Mouse (Mus musculus) lung, postnatal 0 days (tissue): ENCODE results near the gene Pcbp4. TPM values are rescaled to one million over a fixed set of nuclear protein-coding genes. Genes with fewer than 3 reads are reported as not detected.
"Not testable (repeated sequence)": the region's sequence is repeated elsewhere in the genome, so short reads cannot be mapped to it uniquely, and the experiment has no call there.

Experiments
- ATAC-seq: fragments of 200-750 bp; cut with Nextera tagmentation; 2 replicates; pipeline ENCODE4 v1.8.0; 2017; ENCODE audit warnings: moderate library complexity
- DNase-seq: peaks from one replicate; pipeline ENCODE4 v3.0.0-alpha.2; 2016; ENCODE audit warnings: low spot score
- H3K27ac ChIP-seq: fragments of 300-500 bp; sonication (generic); 2 replicates; pipeline ENCODE4 v1.5.1; 2014; ENCODE audit warnings: antibody characterized with exemption, mild to moderate bottlenecking, low read length, mixed read lengths
- H3K27me3 ChIP-seq: fragments of 300-500 bp; sonication (generic); replicated peaks from 2 replicates; pipeline ENCODE4 v1.6.1; 2014; ENCODE audit warnings: low read length, mixed read lengths; ENCODE audit not compliant: insufficient read depth
- H3K36me3 ChIP-seq: fragments of 300-500 bp; sonication (generic); 2 replicates; pipeline ENCODE4 v1.6.1; 2014; ENCODE audit warnings: low read length, mixed read lengths; ENCODE audit not compliant: insufficient read depth
- H3K4me1 ChIP-seq: fragments of 300-500 bp; sonication (generic); 2 replicates; pipeline ENCODE4 v1.6.1; 2014; ENCODE audit warnings: antibody characterized with exemption, low read depth, low read length, mixed read lengths; ENCODE audit not compliant: insufficient read depth
- H3K4me2 ChIP-seq: fragments of 300-500 bp; sonication (generic); replicated peaks from 2 replicates; pipeline ENCODE4 v1.6.1; 2014; ENCODE audit warnings: low read depth, mild to moderate bottlenecking, low read length, moderate library complexity, mixed read lengths
- H3K4me3 ChIP-seq: fragments of 300-500 bp; sonication (generic); 2 replicates; pipeline ENCODE4 v1.5.1; 2014; ENCODE audit warnings: low read depth, low read length
- H3K9ac ChIP-seq: fragments of 300-500 bp; sonication (generic); replicated peaks from 2 replicates; pipeline ENCODE4 v1.6.1; 2014; ENCODE audit warnings: low read depth, mild to moderate bottlenecking
- H3K9me3 ChIP-seq: fragments of 300-500 bp; sonication (generic); 2 replicates; pipeline ENCODE4 v1.6.1; 2016; ENCODE audit warnings: low read length, mixed read lengths
- CTCF ChIP-seq: IDR thresholded peaks from 2 replicates; pipeline ENCODE4 v1.5.1; 2016; ENCODE audit warnings: antibody characterized with exemption, mild to moderate bottlenecking
- EP300 ChIP-seq: IDR thresholded peaks from 2 replicates; pipeline ENCODE4 v1.6.1; 2016; ENCODE audit warnings: antibody characterized with exemption, mild to moderate bottlenecking, control low read depth
- WGBS: fragments of 180-500 bp; shearing (Covaris S2); extraction: QIAGEN DNeasy Blood & Tissue Kit; methylation state at CpG from one replicate; pipeline ENCODE4 v1.1.7; 2014; 5-methylcytosine and 5-hydroxymethylcytosine counted together
- polyA plus RNA-seq: library from polyadenylated mRNA; unstranded; fragments of >200 nt; fragmentation: Nextera tagmentation; extraction: Ambion mirVana; gene quantifications from 2 replicates; pipeline ENCODE4 v1.2.1, GENCODE M21; 2015

Gene Pcbp4
- polyA plus RNA-seq, 1 experiment from 2014 or later, result 29.4 TPM

DNA sequence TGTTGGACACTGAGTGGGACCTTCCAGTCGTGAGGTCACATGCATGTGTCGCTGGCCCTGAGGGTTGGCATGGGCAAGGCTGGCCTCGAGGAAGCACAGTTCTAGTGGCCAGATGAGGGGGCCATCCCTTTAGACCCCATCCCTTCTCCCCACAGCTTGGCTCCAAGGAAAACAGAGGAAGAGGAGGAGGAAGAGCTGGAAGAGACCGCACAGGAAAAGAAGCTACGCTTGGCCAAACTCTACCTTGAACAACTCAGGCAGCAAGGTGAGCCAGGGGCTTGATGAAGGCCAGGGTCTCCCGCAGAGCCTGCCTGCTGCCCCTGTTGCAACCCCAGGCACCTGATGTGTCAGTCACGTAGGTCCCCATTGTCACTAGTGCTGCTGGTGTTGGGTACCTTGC, 27.4 kb downstream of the Pcbp4 start:
- peaks cover 10% of the 10 kb centered on the region; the same call in 1 of the 2 replicates for H3K36me3 ChIP-seq
- ATAC-seq (no peak), DNase-seq (no peak)
- no peaks in the 10 kb centered on the region for H3K27me3 ChIP-seq
- no peak overlapping the region for H3K9ac ChIP-seq
- no peak overlapping the region for H3K4me3 ChIP-seq
- WGBS, result 94% methylated on average over 7 of the region's 7 CpGs
- no peaks in the 10 kb centered on the region for H3K9me3 ChIP-seq
- TF ChIP-seq CTCF (no peak), EP300 (no peak)
- H3K4me1 ChIP-seq, result peaks cover 12% of the 10 kb centered on the region; the same call in 1 of the 2 replicates
- no peak overlapping the region for H3K4me2 ChIP-seq
- no peak overlapping the region for H3K27ac ChIP-seq

DNA sequence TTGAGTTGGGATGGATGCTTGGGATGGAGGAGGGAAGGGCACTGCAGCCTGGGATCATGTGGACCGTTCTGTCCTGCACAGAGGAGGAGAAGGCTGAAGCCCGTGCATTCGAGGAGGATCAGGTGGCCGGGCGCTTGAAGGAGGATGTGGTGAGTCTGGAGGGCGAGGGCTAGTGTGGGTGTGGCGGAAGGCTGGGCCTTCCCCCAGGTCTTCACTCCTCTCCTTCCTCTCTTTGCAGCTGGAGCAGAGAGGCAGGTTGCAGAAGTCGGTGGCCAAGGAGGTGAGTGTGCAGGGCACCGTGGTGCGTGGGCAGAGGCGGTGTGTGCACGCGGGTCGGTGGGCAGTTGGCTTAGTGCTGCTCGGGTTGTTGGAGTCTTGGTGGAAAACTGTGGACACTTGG, 28.0 kb downstream of the Pcbp4 start:
- H3K9me3 ChIP-seq, result no peaks in the 10 kb centered on the region
- H3K27me3 ChIP-seq, result no peaks in the 10 kb centered on the region
- H3K4me2 ChIP-seq, result no peak overlapping the region
- H3K4me3 ChIP-seq, result no peak overlapping the region
- 91% methylated on average over 14 of the region's 15 CpGs for WGBS
- peaks cover 9% of the 10 kb centered on the region; the same call in 1 of the 2 replicates for H3K4me1 ChIP-seq
- no peak for TF ChIP-seq CTCF
- no peak for TF ChIP-seq EP300
- DNase-seq (no peak), ATAC-seq (no peak)
- no peak overlapping the region for H3K9ac ChIP-seq
- peaks cover 13% of the 10 kb centered on the region; the same call in 1 of the 2 replicates for H3K36me3 ChIP-seq
- H3K27ac ChIP-seq, result no peak overlapping the region

GRCm38 (mm10) chr9:106481676-106482075, 28.6 kb downstream of the Pcbp4 start:
- Histone ChIP-seq H3K4me3 (no peak overlapping the region), H3K36me3 (peaks cover 13% of the 10 kb centered on the region; the same call in 1 of the 2 replicates), H3K9me3 (no peaks in the 10 kb centered on the region), H3K27ac (no peak overlapping the region), H3K4me1 (peaks cover 9% of the 10 kb centered on the region; the same call in 1 of the 2 replicates), H3K27me3 (no peaks in the 10 kb centered on the region), H3K9ac (no peak overlapping the region), H3K4me2 (no peak overlapping the region)
- TF ChIP-seq CTCF (no peak), EP300 (no peak)
- ATAC-seq, result no peak
- DNase-seq, result no peak
- WGBS, result 88% methylated on average over 13 of the region's 13 CpGs

- no peak overlapping the region for H3K4me3 ChIP-seq
- peaks cover 5% of the 10 kb centered on the region; the same call in 1 of the 2 replicates for H3K4me1 ChIP-seq
- H3K4me2 ChIP-seq, result no peak overlapping the region
- peaks cover 13% of the 10 kb centered on the region; the same call in 1 of the 2 replicates for H3K36me3 ChIP-seq
- 84% methylated on average over 16 of the region's 17 CpGs for WGBS
- H3K27me3 ChIP-seq, result no peaks in the 10 kb centered on the region
- TF ChIP-seq CTCF (no peak), EP300 (no peak)
- no peak overlapping the region for H3K9ac ChIP-seq
- no peaks in the 10 kb centered on the region for H3K9me3 ChIP-seq
- ATAC-seq (no peak), DNase-seq (no peak)
- H3K27ac ChIP-seq, result no peak overlapping the region
Measured at GRCm38 (mm10) chr9:106482578-106483115, 29.6 kb downstream of the Pcbp4 start.

DNA sequence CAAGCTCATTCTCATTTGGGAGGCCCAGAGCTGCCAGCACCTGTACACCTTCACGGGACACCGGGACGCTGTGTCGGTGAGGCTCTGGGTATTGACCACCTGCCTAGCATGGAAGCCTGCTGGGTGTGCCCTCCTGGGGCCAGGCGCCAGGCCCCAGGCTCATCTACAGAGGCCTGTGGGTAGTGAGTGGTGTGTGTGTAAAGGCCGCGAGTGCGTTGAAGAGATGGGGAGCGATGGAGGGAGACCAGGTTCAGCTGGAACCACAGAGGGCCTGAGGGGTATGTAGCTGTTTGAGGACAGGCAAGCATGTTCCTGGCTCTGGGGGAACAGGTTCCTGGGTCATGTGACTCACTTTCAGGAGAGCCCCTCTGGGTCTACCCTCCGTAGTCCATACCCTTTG, 30.0 kb downstream of the Pcbp4 start:
- Histone ChIP-seq H3K4me1 (peaks cover under 1% of the 10 kb centered on the region; the same call in 1 of the 2 replicates), H3K36me3 (peaks cover 13% of the 10 kb centered on the region; the same call in 1 of the 2 replicates), H3K4me2 (no peak overlapping the region), H3K27me3 (no peaks in the 10 kb centered on the region), H3K27ac (no peak overlapping the region), H3K4me3 (no peak overlapping the region), H3K9ac (no peak overlapping the region), H3K9me3 (no peaks in the 10 kb centered on the region)
- ATAC-seq (no peak), DNase-seq (no peak)
- WGBS, result 96% methylated on average over 10 of the region's 10 CpGs
- TF ChIP-seq EP300 (no peak), CTCF (no peak)

DNA sequence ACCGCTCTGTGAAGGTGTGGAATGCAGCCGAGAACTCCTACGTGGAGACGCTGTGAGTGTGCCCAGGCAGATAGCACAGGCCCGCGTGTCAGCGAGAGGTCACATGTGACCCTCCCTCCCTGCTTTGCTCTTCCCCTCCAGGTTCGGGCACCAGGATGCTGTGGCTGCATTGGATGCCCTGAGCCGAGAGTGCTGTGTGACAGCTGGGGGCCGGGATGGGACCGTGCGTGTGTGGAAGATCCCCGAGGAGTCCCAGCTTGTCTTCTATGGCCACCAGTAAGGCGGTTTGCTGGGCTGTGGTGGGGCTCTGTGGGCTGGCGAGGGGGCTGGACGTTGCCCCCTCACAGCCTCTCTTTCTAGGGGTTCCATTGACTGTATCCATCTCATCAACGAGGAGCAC, 30.5 kb downstream of the Pcbp4 start:
- Histone ChIP-seq H3K27me3 (no peaks in the 10 kb centered on the region), H3K27ac (no peak overlapping the region), H3K4me2 (no peak overlapping the region), H3K9me3 (no peaks in the 10 kb centered on the region), H3K36me3 (peaks cover 13% of the 10 kb centered on the region; the same call in 1 of the 2 replicates), H3K4me3 (no peak overlapping the region), H3K4me1 (no peaks in the 10 kb centered on the region), H3K9ac (no peak overlapping the region)
- no peak for DNase-seq
- ATAC-seq, result no peak
- 88% methylated on average over 16 of the region's 17 CpGs for WGBS
- TF ChIP-seq EP300 (no peak), CTCF (no peak)

GRCm38 (mm10) chr9:106485076-106485475, 32.0 kb downstream of the Pcbp4 start:
- Histone ChIP-seq H3K4me1 (no peaks in the 10 kb centered on the region), H3K27ac (no peak overlapping the region), H3K27me3 (no peaks in the 10 kb centered on the region), H3K4me3 (no peak overlapping the region), H3K4me2 (no peak overlapping the region), H3K36me3 (peaks cover 13% of the 10 kb centered on the region; the same call in 1 of the 2 replicates), H3K9ac (no peak overlapping the region), H3K9me3 (no peaks in the 10 kb centered on the region)
- WGBS, result 82% methylated on average over 10 of the region's 10 CpGs
- DNase-seq (no peak), ATAC-seq (no peak)
- no peak for TF ChIP-seq CTCF

- not testable (repeated sequence) for H3K9me3 ChIP-seq, H3K4me3 ChIP-seq, H3K4me1 ChIP-seq, H3K9ac ChIP-seq, H3K27me3 ChIP-seq, DNase-seq, ATAC-seq, H3K27ac ChIP-seq, H3K4me2 ChIP-seq
- WGBS, result 75% methylated on average over 6 of the region's 6 CpGs
- 0 out of 2 replicates have a peak, but pooled peaks cover 13% of the 10 kb centered on the region for H3K36me3 ChIP-seq
Measured at GRCm38 (mm10) chr9:106487602-106488001, 34.5 kb downstream of the Pcbp4 start.
